Mouse (Mus musculus) urinary bladder, adult 2 months (tissue): ENCODE results near the gene Pla2g4c. TPM values are rescaled to one million over a fixed set of nuclear protein-coding genes. Genes with fewer than 3 reads are reported as not detected.

Source experiments
- DNase-seq: peaks from one replicate; pipeline ENCODE4 v3.0.0; 2022; ENCODE audit warnings: low spot score
- polyA plus RNA-seq: library from polyadenylated mRNA; depleted of rRNA; stranded (reverse); fragments of >200 nt; gene quantifications from 2 replicates; pipeline ENCODE4 v1.2.3, GENCODE M21; 2012; rRNA removed

Pla2g4c gene
- polyA plus RNA-seq, 1 experiment = 0.26 TPM

GRCm38 (mm10) chr7:13380588-13380987 is 56.1 kb downstream of the Pla2g4c start:
- DNase-seq = no peak

- DNase-seq = no peak
Observed at GRCm38 (mm10) chr7:13397832-13398231, 73.4 kb downstream of the Pla2g4c start, which contains the start of gene Cabp5. TSS of gene Cabp5 (plus strand) at chr7:13398132.

Other genes with a start within 250 kb of the Pla2g4c start
- gene Vmn1r85, start 229.5 kb upstream of the Pla2g4c start, polyA plus RNA-seq = not detected in 2 replicates
- not detected in 2 replicates for gene Vmn1r86, start 204.7 kb upstream of the Pla2g4c start, polyA plus RNA-seq
- not detected in 2 replicates for gene Vmn1r87, start 184.5 kb upstream of the Pla2g4c start, polyA plus RNA-seq
- gene Vmn1r88, start 165.1 kb upstream of the Pla2g4c start, polyA plus RNA-seq = not detected in 2 replicates
- not detected in 2 replicates for gene Vmn1r89, start 111.6 kb upstream of the Pla2g4c start, polyA plus RNA-seq
- gene Lig1, start 47.4 kb upstream of the Pla2g4c start, polyA plus RNA-seq = 9.1 and 10.2 TPM in 2 replicates
- gene Zswim9, start 45.9 kb upstream of the Pla2g4c start, polyA plus RNA-seq = 4.2 and 7.9 TPM in 2 replicates
- gene Cabp5, start 73.5 kb downstream of the Pla2g4c start, polyA plus RNA-seq = not detected in 2 replicates
- not detected in 2 replicates for gene Bsph1, start 126.2 kb downstream of the Pla2g4c start, polyA plus RNA-seq
- not detected in 2 replicates for gene Bsph2, start 246.4 kb downstream of the Pla2g4c start, polyA plus RNA-seq